Mouse (Mus musculus) liver, embryonic 14.5 days (tissue): ENCODE data around the gene Krt28. TPM values are rescaled to one million over a fixed set of nuclear protein-coding genes. Genes with fewer than 3 reads are reported as not detected.

Experiments used
- ATAC-seq: fragments of 200-750 bp; cut with Nextera tagmentation; 2 replicates; pipeline ENCODE4 v1.8.0; 2017; ENCODE audit warnings: moderate number of reproducible peaks, mild to moderate bottlenecking, moderate library complexity; ENCODE audit not compliant: insufficient read depth
- DNase-seq, 3 experiments: peaks; one replicate each; pipeline ENCODE4 v3.0.0-alpha.2; 2012 to 2013; ENCODE audit warnings: low read depth in 3 of 3, low spot score in 3 of 3
- H3K27ac ChIP-seq: fragments of 300-500 bp; sonication (generic); 2 replicates; pipeline ENCODE4 v1.5.1; 2014; ENCODE audit warnings: moderate library complexity, mild to moderate bottlenecking, control low read depth, inconsistent platforms
- H3K27me3 ChIP-seq: fragments of 300-500 bp; sonication (generic); 2 replicates; pipeline ENCODE4 v1.6.1; 2014; ENCODE audit warnings: mild to moderate bottlenecking, low read length, moderate library complexity; ENCODE audit not compliant: control insufficient read depth, insufficient read depth
- H3K36me3 ChIP-seq: fragments of 300-500 bp; sonication (generic); replicated peaks from 2 replicates; pipeline ENCODE4 v1.6.1; 2014; ENCODE audit warnings: low read depth; ENCODE audit not compliant: control insufficient read depth, insufficient read depth
- H3K4me1 ChIP-seq, 2 experiments: fragments of 200-500 bp in 1 of 2; fragments of 300-500 bp in 1 of 2; sonication (generic) in 1 of 2; replicated peaks; 2 replicates each; pipeline ENCODE4 v1.6.1; 2012 to 2014; ENCODE audit warnings: antibody characterized with exemption in 1 of 2, inconsistent platforms in 1 of 2, low read length in 1 of 2; ENCODE audit not compliant: control insufficient read depth in 2 of 2, insufficient read depth in 2 of 2
- H3K4me2 ChIP-seq: fragments of 300-500 bp; sonication (generic); 2 replicates; pipeline ENCODE4 v1.6.1; 2014; ENCODE audit warnings: low read depth, mild to moderate bottlenecking, control low read depth, moderate library complexity
- H3K4me3 ChIP-seq, 2 experiments: fragments of 200-500 bp in 1 of 2; fragments of 300-500 bp in 1 of 2; sonication (generic) in 1 of 2; 2 replicates each; pipeline ENCODE4 v1.5.1; 2012 to 2014; ENCODE audit warnings: low read depth in 2 of 2, low read length in 2 of 2, mild to moderate bottlenecking in 2 of 2, control low read depth in 1 of 2, inconsistent platforms in 1 of 2, moderate library complexity in 1 of 2; ENCODE audit not compliant: insufficient read depth in 1 of 2
- H3K9ac ChIP-seq: fragments of 300-500 bp; sonication (generic); replicated peaks from 2 replicates; pipeline ENCODE4 v1.6.1; 2014; ENCODE audit warnings: mild to moderate bottlenecking, control low read depth, moderate library complexity
- H3K9me3 ChIP-seq: fragments of 300-500 bp; sonication (generic); 2 replicates; pipeline ENCODE4 v1.6.1; 2016; ENCODE audit warnings: low read length, mixed read lengths; ENCODE audit not compliant: control insufficient read depth
- CTCF ChIP-seq: IDR thresholded peaks from 2 replicates; pipeline ENCODE4 v1.5.1; 2016; ENCODE audit warnings: antibody characterized with exemption, low read depth, control low read depth
- EP300 ChIP-seq: IDR thresholded peaks from 2 replicates; pipeline ENCODE4 v1.6.1; 2016; ENCODE audit warnings: antibody characterized with exemption, low read depth
- WGBS: fragments of 180-500 bp; shearing (Covaris S2); extraction: QIAGEN DNeasy Blood & Tissue Kit; methylation state at CpG from one replicate; pipeline ENCODE4 v1.1.7; 2014; ENCODE audit not compliant: insufficient replicate concordance; 5-methylcytosine and 5-hydroxymethylcytosine counted together
- polyA plus RNA-seq, 2 experiments: library from polyadenylated mRNA; depleted of rRNA in 1 of 2; stranded (reverse) in 1 of 2; unstranded in 1 of 2; fragments of >200 nt; fragmentation: Nextera tagmentation in 1 of 2; extraction: Ambion mirVana in 1 of 2; gene quantifications; 2 replicates each; pipeline versions ENCODE4 v1.2.1 to v1.2.3; 2012 to 2014

Gene Krt28
- polyA plus RNA-seq, 2 experiments, result not detected

GRCm38 (mm10) chr11:99322851-99323250 lies 51.9 kb downstream of the Krt28 start, which contains the start of gene Krt25:
Gene Krt25, minus strand, starts transcription at chr11:99322951.
- 74% methylated on average over 11 of the region's 11 CpGs for WGBS
- Histone ChIP-seq H3K9ac (no peak within 1 kb of the TSS), H3K36me3 (no peaks in the 10 kb centered on the region), H3K4me2 (no peak within 1 kb of the TSS), H3K4me1 (no peaks in the 10 kb centered on the region), H3K27ac (no peak within 1 kb of the TSS), H3K4me3 (no peak within 1 kb of the TSS), H3K9me3 (no peaks in the 10 kb centered on the region), H3K27me3 (no peaks in the 10 kb centered on the region)
- ATAC-seq (no peak), DNase-seq (no peak)
- TF ChIP-seq CTCF (no peak), EP300 (no peak)

GRCm38 (mm10) chr11:99321094-99321493 lies 53.6 kb downstream of the Krt28 start:
- no peak overlapping the region for H3K27ac ChIP-seq
- no peaks in the 10 kb centered on the region for H3K9me3 ChIP-seq
- H3K4me1 ChIP-seq, result no peaks in the 10 kb centered on the region
- no peak for TF ChIP-seq CTCF
- TF ChIP-seq EP300, result no peak
- no peak overlapping the region for H3K9ac ChIP-seq
- H3K36me3 ChIP-seq, result no peaks in the 10 kb centered on the region
- no peak overlapping the region for H3K4me2 ChIP-seq
- H3K4me3 ChIP-seq, result no peak overlapping the region
- H3K27me3 ChIP-seq, result no peaks in the 10 kb centered on the region
- DNase-seq (no peak), ATAC-seq (no peak)
- 75% methylated on average over 14 of the region's 14 CpGs for WGBS

- Histone ChIP-seq H3K4me1 (peaks cover 0 to 2% of the 10 kb centered on the region in 2 experiments; a peak in 2 of 4 replicates), H3K4me3 (no peak overlapping the region), H3K36me3 (no peaks in the 10 kb centered on the region), H3K27ac (no peak overlapping the region), H3K4me2 (no peak overlapping the region), H3K27me3 (no peaks in the 10 kb centered on the region), H3K9ac (no peak overlapping the region), H3K9me3 (no peaks in the 10 kb centered on the region)
- no peak for DNase-seq
- 63% methylated on average over 9 of the region's 9 CpGs for WGBS
- TF ChIP-seq EP300 (no peak), CTCF (no peak)
- ATAC-seq, result no peak
These were observed 55.6 kb downstream of the Krt28 start for GRCm38 (mm10) chr11:99319127-99319526.

- 56% methylated on average over 8 of the region's 8 CpGs for WGBS
- no peak for ATAC-seq
- Histone ChIP-seq H3K4me3 (no peak overlapping the region), H3K36me3 (no peaks in the 10 kb centered on the region), H3K9ac (no peak overlapping the region), H3K4me2 (no peak overlapping the region), H3K4me1 (peaks cover 0 to 2% of the 10 kb centered on the region in 2 experiments; a peak in 2 of 4 replicates), H3K27me3 (no peaks in the 10 kb centered on the region), H3K9me3 (no peaks in the 10 kb centered on the region), H3K27ac (no peak overlapping the region)
- TF ChIP-seq EP300 (no peak), CTCF (no peak)
- no peak for DNase-seq
These were observed 58.2 kb downstream of the Krt28 start for GRCm38 (mm10) chr11:99316543-99316942.

Other genes starting within 250 kb of the Krt28 start
- gene Ccr7, start 219.8 kb downstream of the Krt28 start, polyA plus RNA-seq (2012; rRNA removed), result 0.11 TPM in 2 replicates
- 0.15 and 0.29 TPM in 2 replicates for gene Ccr7, start 219.8 kb downstream of the Krt28 start, polyA plus RNA-seq (2014; fragmentation: Nextera tagmentation; extraction: Ambion mirVana)
- gene Smarce1, start 143.9 kb downstream of the Krt28 start, polyA plus RNA-seq (2012; rRNA removed), result 21.3 and 60.1 TPM in 2 replicates
- gene Smarce1, start 143.9 kb downstream of the Krt28 start, polyA plus RNA-seq (2014; fragmentation: Nextera tagmentation; extraction: Ambion mirVana), result 53.5 and 58.8 TPM in 2 replicates
- 0.01 and 0.04 TPM in 2 replicates for gene Krt222, start 130.8 kb downstream of the Krt28 start, polyA plus RNA-seq (2012; rRNA removed)
- 0.13 and 0.34 TPM in 2 replicates for gene Krt222, start 130.8 kb downstream of the Krt28 start, polyA plus RNA-seq (2014; fragmentation: Nextera tagmentation; extraction: Ambion mirVana)
- gene Krt24, start 89.6 kb downstream of the Krt28 start, polyA plus RNA-seq (2012; rRNA removed), result not detected in 2 replicates
- not detected in 2 replicates for gene Krt24, start 89.6 kb downstream of the Krt28 start, polyA plus RNA-seq (2014; fragmentation: Nextera tagmentation; extraction: Ambion mirVana)
- gene Krt25, start 52.0 kb downstream of the Krt28 start, polyA plus RNA-seq (2012; rRNA removed), result not detected in 2 replicates
- not detected in 2 replicates for gene Krt25, start 52.0 kb downstream of the Krt28 start, polyA plus RNA-seq (2014; fragmentation: Nextera tagmentation; extraction: Ambion mirVana)
- gene Krt26, start 36.9 kb downstream of the Krt28 start, polyA plus RNA-seq (2012; rRNA removed), result not detected in 2 replicates
- not detected in 2 replicates for gene Krt26, start 36.9 kb downstream of the Krt28 start, polyA plus RNA-seq (2014; fragmentation: Nextera tagmentation; extraction: Ambion mirVana)
- not detected in 2 replicates for gene Krt27, start 23.8 kb downstream of the Krt28 start, polyA plus RNA-seq (2012; rRNA removed)
- gene Krt27, start 23.8 kb downstream of the Krt28 start, polyA plus RNA-seq (2014; fragmentation: Nextera tagmentation; extraction: Ambion mirVana), result not detected in 2 replicates
- gene Krt10, start 14.5 kb upstream of the Krt28 start, polyA plus RNA-seq (2012; rRNA removed), result 1.3 and 1.6 TPM in 2 replicates
- 3.2 and 5.1 TPM in 2 replicates for gene Krt10, start 14.5 kb upstream of the Krt28 start, polyA plus RNA-seq (2014; fragmentation: Nextera tagmentation; extraction: Ambion mirVana)
- gene Krt12, start 47.4 kb upstream of the Krt28 start, polyA plus RNA-seq (2012; rRNA removed), result not detected in 2 replicates
- gene Krt12, start 47.4 kb upstream of the Krt28 start, polyA plus RNA-seq (2014; fragmentation: Nextera tagmentation; extraction: Ambion mirVana), result not detected in 2 replicates
- gene Krt20, start 63.2 kb upstream of the Krt28 start, polyA plus RNA-seq (2012; rRNA removed), result 8.5 and 15.2 TPM in 2 replicates
- 20.0 and 21.6 TPM in 2 replicates for gene Krt20, start 63.2 kb upstream of the Krt28 start, polyA plus RNA-seq (2014; fragmentation: Nextera tagmentation; extraction: Ambion mirVana)
- gene Krt23, start 118.2 kb upstream of the Krt28 start, polyA plus RNA-seq (2012; rRNA removed), result 0.24 and 0.32 TPM in 2 replicates
- 0.24 and 1.00 TPM in 2 replicates for gene Krt23, start 118.2 kb upstream of the Krt28 start, polyA plus RNA-seq (2014; fragmentation: Nextera tagmentation; extraction: Ambion mirVana)
- not detected in 2 replicates for gene Krt39, start 146.4 kb upstream of the Krt28 start, polyA plus RNA-seq (2012; rRNA removed)
- not detected in 2 replicates for gene Krt39, start 146.4 kb upstream of the Krt28 start, polyA plus RNA-seq (2014; fragmentation: Nextera tagmentation; extraction: Ambion mirVana)
- gene Krt40, start 168.3 kb upstream of the Krt28 start, polyA plus RNA-seq (2012; rRNA removed), result not detected in 2 replicates
- gene Krt40, start 168.3 kb upstream of the Krt28 start, polyA plus RNA-seq (2014; fragmentation: Nextera tagmentation; extraction: Ambion mirVana), result not detected in 2 replicates
- not detected in 2 replicates for gene Krtap3-3, start 176.0 kb upstream of the Krt28 start, polyA plus RNA-seq (2012; rRNA removed)
- gene Krtap3-3, start 176.0 kb upstream of the Krt28 start, polyA plus RNA-seq (2014; fragmentation: Nextera tagmentation; extraction: Ambion mirVana), result not detected in 2 replicates
- gene Krtap3-2, start 181.9 kb upstream of the Krt28 start, polyA plus RNA-seq (2012; rRNA removed), result not detected in 2 replicates
- not detected in 2 replicates for gene Krtap3-2, start 181.9 kb upstream of the Krt28 start, polyA plus RNA-seq (2014; fragmentation: Nextera tagmentation; extraction: Ambion mirVana)
- not detected in 2 replicates for gene Gm11939, start 184.6 kb upstream of the Krt28 start, polyA plus RNA-seq (2012; rRNA removed)
- not detected in 2 replicates for gene Gm11939, start 184.6 kb upstream of the Krt28 start, polyA plus RNA-seq (2014; fragmentation: Nextera tagmentation; extraction: Ambion mirVana)
- not detected in 2 replicates for gene Krtap3-1, start 191.7 kb upstream of the Krt28 start, polyA plus RNA-seq (2012; rRNA removed)
- not detected in 2 replicates for gene Krtap3-1, start 191.7 kb upstream of the Krt28 start, polyA plus RNA-seq (2014; fragmentation: Nextera tagmentation; extraction: Ambion mirVana)
- gene Krtap1-5, start 206.1 kb upstream of the Krt28 start, polyA plus RNA-seq (2012; rRNA removed), result not detected in 2 replicates
- gene Krtap1-5, start 206.1 kb upstream of the Krt28 start, polyA plus RNA-seq (2014; fragmentation: Nextera tagmentation; extraction: Ambion mirVana), result not detected in 2 replicates
- gene Krtap1-4, start 208.8 kb upstream of the Krt28 start, polyA plus RNA-seq (2012; rRNA removed), result not detected in 2 replicates
- gene Krtap1-4, start 208.8 kb upstream of the Krt28 start, polyA plus RNA-seq (2014; fragmentation: Nextera tagmentation; extraction: Ambion mirVana), result not detected in 2 replicates
- not detected in 2 replicates for gene Krtap1-3, start 216.4 kb upstream of the Krt28 start, polyA plus RNA-seq (2012; rRNA removed)
- not detected in 2 replicates for gene Krtap1-3, start 216.4 kb upstream of the Krt28 start, polyA plus RNA-seq (2014; fragmentation: Nextera tagmentation; extraction: Ambion mirVana)
- not detected in 2 replicates for gene Krtap9-3, start 223.2 kb upstream of the Krt28 start, polyA plus RNA-seq (2012; rRNA removed)
- gene Krtap9-3, start 223.2 kb upstream of the Krt28 start, polyA plus RNA-seq (2014; fragmentation: Nextera tagmentation; extraction: Ambion mirVana), result not detected in 2 replicates
- gene Gm11938, start 228.4 kb upstream of the Krt28 start, polyA plus RNA-seq (2012; rRNA removed), result not detected in 2 replicates
- gene Gm11938, start 228.4 kb upstream of the Krt28 start, polyA plus RNA-seq (2014; fragmentation: Nextera tagmentation; extraction: Ambion mirVana), result not detected in 2 replicates
- gene Gm11937, start 235.3 kb upstream of the Krt28 start, polyA plus RNA-seq (2012; rRNA removed), result not detected in 2 replicates
- not detected in 2 replicates for gene Gm11937, start 235.3 kb upstream of the Krt28 start, polyA plus RNA-seq (2014; fragmentation: Nextera tagmentation; extraction: Ambion mirVana)
- gene Krtap2-4, start 239.9 kb upstream of the Krt28 start, polyA plus RNA-seq (2012; rRNA removed), result not detected in 2 replicates
- gene Krtap2-4, start 239.9 kb upstream of the Krt28 start, polyA plus RNA-seq (2014; fragmentation: Nextera tagmentation; extraction: Ambion mirVana), result not detected in 2 replicates
- gene Gm11562, start 245.5 kb upstream of the Krt28 start, polyA plus RNA-seq (2012; rRNA removed), result not detected in 2 replicates
- gene Gm11562, start 245.5 kb upstream of the Krt28 start, polyA plus RNA-seq (2014; fragmentation: Nextera tagmentation; extraction: Ambion mirVana), result not detected in 2 replicates